Mouse (Mus musculus) embryonic facial prominence, embryonic 13.5 days (tissue): Measurements from ENCODE around the gene Dab1. TPM values are rescaled to one million over a fixed set of nuclear protein-coding genes. Genes with fewer than 3 reads are reported as not detected.

Source experiments
- ATAC-seq: fragments of 200-750 bp; cut with Nextera tagmentation; 2 replicates; pipeline ENCODE4 v1.8.0; 2017; ENCODE audit warnings: low read depth; ENCODE audit not compliant: insufficient number of reproducible peaks, insufficient read depth, low FRiP score, low TSS enrichment
- H3K27ac ChIP-seq: fragments of 300-500 bp; sonication (generic); 2 replicates; pipeline ENCODE4 v1.5.1; 2015; ENCODE audit warnings: moderate library complexity, mild to moderate bottlenecking, inconsistent platforms
- H3K27me3 ChIP-seq: fragments of 300-500 bp; sonication (generic); 2 replicates; pipeline ENCODE4 v1.6.1; 2015; ENCODE audit warnings: mild to moderate bottlenecking, inconsistent platforms
- H3K36me3 ChIP-seq: fragments of 300-500 bp; sonication (generic); 2 replicates; pipeline ENCODE4 v1.6.1; 2015; ENCODE audit warnings: mild to moderate bottlenecking, inconsistent platforms
- H3K4me1 ChIP-seq: fragments of 300-500 bp; sonication (generic); 2 replicates; pipeline ENCODE4 v1.6.1; 2015; ENCODE audit warnings: inconsistent platforms
- H3K4me2 ChIP-seq: fragments of 300-500 bp; sonication (generic); 2 replicates; pipeline ENCODE4 v1.6.1; 2015; ENCODE audit warnings: moderate library complexity, mild to moderate bottlenecking, inconsistent platforms
- H3K4me3 ChIP-seq: fragments of 300-500 bp; sonication (generic); 2 replicates; pipeline ENCODE4 v1.5.1; 2015; ENCODE audit warnings: mild to moderate bottlenecking, inconsistent platforms
- H3K9ac ChIP-seq: fragments of 300-500 bp; sonication (generic); 2 replicates; pipeline ENCODE4 v1.6.1; 2015; ENCODE audit warnings: mild to moderate bottlenecking, inconsistent platforms
- H3K9me3 ChIP-seq: fragments of 300-500 bp; sonication (generic); 2 replicates; pipeline ENCODE4 v1.6.1; 2016; ENCODE audit warnings: inconsistent platforms
- WGBS: fragments of 180-500 bp; shearing (Covaris S2); methylation state at CpG from one replicate; pipeline ENCODE4 v1.1.7; 2015; ENCODE audit warnings: mixed read lengths; 5-methylcytosine and 5-hydroxymethylcytosine counted together
- polyA plus RNA-seq: library from polyadenylated mRNA; unstranded; fragments of >200 nt; fragmentation: Nextera tagmentation; extraction: Ambion mirVana; gene quantifications from 2 replicates; pipeline ENCODE4 v1.2.1, GENCODE M21; 2015

Dab1 gene
- polyA plus RNA-seq, 1 experiment from 2014 or later, result 17.3 TPM

- Histone ChIP-seq H3K27me3 (peaks cover 83% of the 10 kb centered on the region), H3K9me3 (no peaks in the 10 kb centered on the region), H3K4me3 (peak overlapping the region; percentile 66), H3K36me3 (no peaks in the 10 kb centered on the region), H3K9ac (peak overlapping the region; percentile 71), H3K4me1 (peaks cover 25% of the 10 kb centered on the region), H3K4me2 (peak overlapping the region; percentile 97), H3K27ac (no peak overlapping the region)
- peak; percentile 87 for ATAC-seq
- under 1% methylated on average over 49 of the region's 94 CpGs for WGBS
Measured at GRCm38 (mm10) chr4:104366894-104367740, 748.0 kb downstream of the Dab1 start.

GRCm38 (mm10) chr4:104367741-104368411 lies 748.7 kb downstream of the Dab1 start:
- Histone ChIP-seq H3K36me3 (no peaks in the 10 kb centered on the region), H3K9me3 (no peaks in the 10 kb centered on the region), H3K27ac (no peak overlapping the region), H3K9ac (peak overlapping the region; percentile 71), H3K4me3 (peak overlapping the region; percentile 66), H3K4me1 (peaks cover 25% of the 10 kb centered on the region), H3K4me2 (peak overlapping the region; percentile 97), H3K27me3 (peaks cover 84% of the 10 kb centered on the region)
- under 1% methylated on average over 48 of the region's 48 CpGs for WGBS
- peak; percentile 39; the same call in 1 of the 2 replicates for ATAC-seq

DNA sequence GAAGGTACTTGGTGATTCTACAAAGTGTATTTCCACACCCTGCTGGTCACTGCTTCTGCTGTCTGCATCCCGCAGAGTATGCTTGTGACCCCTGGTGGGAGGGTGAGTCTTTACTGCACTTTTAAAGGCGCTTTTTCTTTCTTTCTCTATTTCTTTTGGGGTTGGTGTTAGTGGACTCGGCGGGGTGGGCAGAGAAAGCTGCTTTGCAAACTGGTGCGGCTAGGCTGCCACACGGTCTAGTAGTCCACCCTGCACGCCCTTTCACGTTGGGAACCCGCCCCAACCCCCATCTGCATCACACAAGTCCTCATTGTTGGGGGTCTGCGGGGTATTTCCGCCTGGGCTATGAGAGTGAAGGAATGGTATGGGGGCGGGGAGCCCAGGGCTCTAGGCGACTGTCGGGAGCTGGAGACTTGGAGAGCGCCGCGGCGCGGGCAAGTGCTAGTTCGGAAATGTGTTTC lies 749.4 kb downstream of the Dab1 start:
- no peaks in the 10 kb centered on the region for H3K9me3 ChIP-seq
- ATAC-seq, result no peak
- H3K4me1 ChIP-seq, result peaks cover 25% of the 10 kb centered on the region
- no peaks in the 10 kb centered on the region for H3K36me3 ChIP-seq
- H3K4me2 ChIP-seq, result peak overlapping the region; percentile 97
- H3K27me3 ChIP-seq, result peaks cover 81% of the 10 kb centered on the region
- H3K27ac ChIP-seq, result no peak overlapping the region
- H3K4me3 ChIP-seq, result peak overlapping the region; percentile 66
- H3K9ac ChIP-seq, result peak overlapping the region; percentile 57; the same call in 1 of the 2 replicates
- WGBS, result under 1% methylated on average over 20 of the region's 20 CpGs

GRCm38 (mm10) chr4:104369091-104369490 lies 749.9 kb downstream of the Dab1 start:
- peak overlapping the region; percentile 97 for H3K4me2 ChIP-seq

DNA sequence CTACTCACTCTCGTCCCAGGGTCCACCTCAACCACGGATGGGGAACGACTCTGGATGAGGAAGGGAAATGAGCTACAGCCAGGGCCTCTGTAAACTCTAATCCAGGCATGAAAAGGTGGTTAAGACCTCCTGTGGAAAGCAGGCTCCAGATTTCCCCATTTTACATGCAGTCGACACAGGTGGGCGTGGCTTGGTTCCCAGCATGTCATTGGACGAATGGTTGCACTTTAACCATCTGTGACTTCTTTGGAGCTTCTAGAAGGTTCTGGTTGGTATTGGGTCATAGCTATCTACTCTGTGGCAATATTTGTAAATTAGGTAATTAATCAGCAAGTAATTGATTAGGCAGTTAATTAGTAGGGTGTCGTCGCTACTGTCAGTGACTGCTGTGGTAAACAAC lies 752.0 kb downstream of the Dab1 start:
- no peak overlapping the region for H3K4me2 ChIP-seq
- peaks cover 62% of the 10 kb centered on the region for H3K27me3 ChIP-seq
- H3K36me3 ChIP-seq, result no peaks in the 10 kb centered on the region
- no peak overlapping the region for H3K27ac ChIP-seq
- H3K9me3 ChIP-seq, result no peaks in the 10 kb centered on the region
- ATAC-seq, result no peak
- 82% methylated on average over 8 of the region's 8 CpGs for WGBS
- H3K4me3 ChIP-seq, result no peak overlapping the region
- H3K4me1 ChIP-seq, result peaks cover 25% of the 10 kb centered on the region
- H3K9ac ChIP-seq, result no peak overlapping the region

More at GRCm38 (mm10) chr4:104369091-104369490, 749.9 kb downstream of the Dab1 start:
- Histone ChIP-seq H3K4me1 (peaks cover 25% of the 10 kb centered on the region), H3K9me3 (no peaks in the 10 kb centered on the region), H3K36me3 (no peaks in the 10 kb centered on the region), H3K27me3 (peaks cover 79% of the 10 kb centered on the region), H3K4me3 (peak overlapping the region; percentile 66), H3K9ac (no peak overlapping the region), H3K27ac (no peak overlapping the region)
- ATAC-seq, result no peak
- 4% methylated on average over 7 of the region's 7 CpGs for WGBS

DNA sequence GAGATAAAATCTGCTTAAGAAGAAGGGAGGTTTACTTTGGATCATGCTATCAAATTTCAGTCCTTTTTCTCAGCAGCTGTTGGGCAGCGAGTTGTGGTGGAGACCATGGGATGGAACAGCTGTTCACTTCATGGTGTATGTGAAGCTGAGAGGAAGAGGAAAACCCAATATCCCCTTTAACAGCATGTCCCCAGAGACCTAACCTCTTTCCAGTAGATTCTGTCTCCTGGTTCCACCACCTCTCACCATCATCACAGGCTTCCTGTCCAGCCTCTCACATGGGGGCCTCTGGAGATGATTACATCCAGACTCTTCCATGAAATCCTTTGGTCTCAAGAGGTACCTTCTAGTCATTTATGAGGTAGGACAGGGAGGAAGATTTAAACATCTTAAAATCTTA lies 755.0 kb downstream of the Dab1 start:
- no peak overlapping the region for H3K4me3 ChIP-seq
- 46% methylated on average over 1 of the region's 1 CpGs for WGBS
- no peak for ATAC-seq
- H3K27me3 ChIP-seq, result peaks cover 31% of the 10 kb centered on the region
- no peaks in the 10 kb centered on the region for H3K9me3 ChIP-seq
- no peak overlapping the region for H3K27ac ChIP-seq
- no peak overlapping the region for H3K9ac ChIP-seq
- H3K4me1 ChIP-seq, result 0 out of 2 replicates have a peak, but pooled peaks cover 3% of the 10 kb centered on the region
- no peak overlapping the region for H3K4me2 ChIP-seq
- no peaks in the 10 kb centered on the region for H3K36me3 ChIP-seq

- H3K4me2 ChIP-seq, result no peak overlapping the region
- no peak overlapping the region for H3K27ac ChIP-seq
- no peak overlapping the region for H3K4me3 ChIP-seq
- H3K36me3 ChIP-seq, result no peaks in the 10 kb centered on the region
- no peak overlapping the region for H3K9ac ChIP-seq
- 63% methylated on average over 7 of the region's 7 CpGs for WGBS
- no peak for ATAC-seq
- peaks cover 12% of the 10 kb centered on the region; the same call in 1 of the 2 replicates for H3K4me1 ChIP-seq
- no peaks in the 10 kb centered on the region for H3K27me3 ChIP-seq
- no peaks in the 10 kb centered on the region for H3K9me3 ChIP-seq
Measured at GRCm38 (mm10) chr4:104384704-104385103, 765.5 kb downstream of the Dab1 start.

DNA sequence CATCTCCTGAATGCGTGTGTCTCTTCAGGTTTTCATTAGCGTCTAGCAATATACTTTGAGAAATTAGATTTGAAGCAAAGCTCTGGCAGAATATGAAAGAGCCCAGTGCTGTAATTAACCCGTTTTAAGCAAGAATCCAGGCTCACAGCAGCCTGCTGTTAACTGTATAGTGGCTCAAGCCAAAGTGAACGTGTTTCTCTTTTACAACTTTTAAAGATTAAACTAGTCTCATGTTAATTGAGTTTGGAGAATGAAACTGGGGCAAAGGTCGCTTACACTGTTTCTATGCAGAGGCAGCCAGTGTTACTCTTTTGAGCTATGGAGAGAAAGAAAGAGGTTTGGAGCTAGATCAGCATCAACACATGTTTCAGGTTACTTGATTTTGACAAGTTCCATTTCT lies 766.1 kb downstream of the Dab1 start:
- WGBS, result 20% methylated on average over 5 of the region's 5 CpGs
- Histone ChIP-seq H3K36me3 (no peaks in the 10 kb centered on the region), H3K4me1 (peaks cover 12% of the 10 kb centered on the region; the same call in 1 of the 2 replicates), H3K9ac (no peak overlapping the region), H3K4me2 (no peak overlapping the region), H3K4me3 (no peak overlapping the region), H3K9me3 (no peaks in the 10 kb centered on the region), H3K27ac (no peak overlapping the region), H3K27me3 (no peaks in the 10 kb centered on the region)
- ATAC-seq, result no peak

- no peak for ATAC-seq
- Histone ChIP-seq H3K4me1 (peaks cover 7% of the 10 kb centered on the region), H3K36me3 (no peaks in the 10 kb centered on the region), H3K4me2 (no peak overlapping the region), H3K27me3 (no peaks in the 10 kb centered on the region), H3K27ac (no peak overlapping the region), H3K4me3 (no peak overlapping the region), H3K9me3 (no peaks in the 10 kb centered on the region), H3K9ac (no peak overlapping the region)
- WGBS, result 77% methylated on average over 3 of the region's 3 CpGs
Measured at GRCm38 (mm10) chr4:104395515-104395914, 776.4 kb downstream of the Dab1 start.

- Histone ChIP-seq H3K27me3 (no peaks in the 10 kb centered on the region), H3K36me3 (no peaks in the 10 kb centered on the region), H3K4me3 (no peak overlapping the region), H3K9ac (no peak overlapping the region), H3K4me1 (peaks cover 7% of the 10 kb centered on the region), H3K4me2 (no peak overlapping the region), H3K27ac (no peak overlapping the region), H3K9me3 (no peaks in the 10 kb centered on the region)
- WGBS, result 84% methylated on average over 5 of the region's 5 CpGs
- ATAC-seq, result no peak
Measured at GRCm38 (mm10) chr4:104396095-104396494, 776.9 kb downstream of the Dab1 start.

- H3K9me3 ChIP-seq, result no peaks in the 10 kb centered on the region
- no peak overlapping the region for H3K4me2 ChIP-seq
- H3K4me3 ChIP-seq, result no peak overlapping the region
- H3K9ac ChIP-seq, result no peak overlapping the region
- 0 out of 2 replicates have a peak, but pooled peaks have one; percentile 43 for ATAC-seq
- H3K4me1 ChIP-seq, result peaks cover 7% of the 10 kb centered on the region
- peak overlapping the region; percentile 33; the same call in 1 of the 2 replicates for H3K27ac ChIP-seq
- WGBS, result 27% methylated on average over 9 of the region's 9 CpGs
- no peaks in the 10 kb centered on the region for H3K27me3 ChIP-seq
- H3K36me3 ChIP-seq, result no peaks in the 10 kb centered on the region
Measured at GRCm38 (mm10) chr4:104399106-104399730, 780.1 kb downstream of the Dab1 start.
